In genomic region chr11:69368356-69369214, GRCm38 (mm10) we compare ENCODE assay signal across 8 mouse cellular contexts. TPM values are rescaled to one million over a fixed set of nuclear protein-coding genes. Genes with fewer than 3 reads are reported as not detected.
DNase-seq lines count a peak whose midpoint lies in the region; ATAC-seq lines count a peak whose summit lies in the region.

No protein-coding gene starts in this region.

- peaks cover 22% of the 10 kb centered on the region for H3K36me3 ChIP-seq in embryonic facial prominence, embryonic 14.5 days (ENCODE audit: control insufficient read depth, insufficient read depth, low read length)
- peaks cover 6% of the 10 kb centered on the region; the same call in 1 of the 2 replicates for H3K36me3 ChIP-seq in limb, embryonic 11.5 days (ENCODE audit: control insufficient read depth, insufficient read depth, low read length)
- H3K36me3 ChIP-seq in midbrain, embryonic 15.5 days (replicated peaks): peaks cover 2% of the 10 kb centered on the region

- intact Hi-C loops in heart, postnatal 36 days (cut with DNase I): loop anchor here (2.0 kb wide), 1 partner anchor 42 kb away; the partner anchor contains the start of gene Kcnab3

- H3K27me3 ChIP-seq in embryonic facial prominence, embryonic 14.5 days (replicated peaks; ENCODE audit: control insufficient read depth, insufficient read depth, low read length): no peaks in the 10 kb centered on the region
- no peaks in the 10 kb centered on the region for H3K27me3 ChIP-seq in limb, embryonic 11.5 days (ENCODE audit: control insufficient read depth, insufficient read depth, low read length)
- H3K27me3 ChIP-seq in midbrain, embryonic 15.5 days (replicated peaks): no peaks in the 10 kb centered on the region

- ATAC-seq in embryonic facial prominence, embryonic 14.5 days (ENCODE audit: low read depth): no peak
- 0 out of 2 replicates have a peak, but pooled peaks have one; percentile 10 for ATAC-seq in limb, embryonic 11.5 days (ENCODE audit: insufficient number of reproducible peaks, low FRiP score, low TSS enrichment, low read depth)
- ATAC-seq in midbrain, embryonic 15.5 days (replicated peaks): peak; percentile 10; the same call in 1 of the 2 replicates

- H3K27ac ChIP-seq in embryonic facial prominence, embryonic 14.5 days (replicated peaks; ENCODE audit: low read depth, low read length): peak overlapping the region; percentile 100
- H3K27ac ChIP-seq in limb, embryonic 11.5 days (replicated peaks; ENCODE audit: low read depth, low read length): peak overlapping the region; percentile 99
- H3K27ac ChIP-seq in midbrain, embryonic 15.5 days: peak overlapping the region; percentile 100

- H3K4me3 ChIP-seq in embryonic facial prominence, embryonic 14.5 days (ENCODE audit: low read depth, low read length): peak overlapping the region; percentile 95
- H3K4me3 ChIP-seq in limb, embryonic 11.5 days (ENCODE audit: low read depth, low read length): peak overlapping the region; percentile 87
- H3K4me3 ChIP-seq in midbrain, embryonic 15.5 days: peak overlapping the region; percentile 91

- H3K9me3 ChIP-seq in embryonic facial prominence, embryonic 14.5 days (ENCODE audit: control insufficient read depth, low read length): no peaks in the 10 kb centered on the region
- no peaks in the 10 kb centered on the region for H3K9me3 ChIP-seq in limb, embryonic 11.5 days (ENCODE audit: control insufficient read depth, low read length)
- no peaks in the 10 kb centered on the region for H3K9me3 ChIP-seq in midbrain, embryonic 15.5 days

- peaks cover 38% of the 10 kb centered on the region for H3K4me1 ChIP-seq in embryonic facial prominence, embryonic 14.5 days (ENCODE audit: control insufficient read depth, insufficient read depth, low read length)
- H3K4me1 ChIP-seq in limb, embryonic 11.5 days (ENCODE audit: control insufficient read depth, insufficient read depth, low read length): peaks cover 30% of the 10 kb centered on the region
- H3K4me1 ChIP-seq in midbrain, embryonic 15.5 days: peaks cover 64% of the 10 kb centered on the region

- peak overlapping the region; percentile 100 for H3K9ac ChIP-seq in embryonic facial prominence, embryonic 14.5 days (ENCODE audit: low read depth, low read length)
- peak overlapping the region; percentile 99 for H3K9ac ChIP-seq in limb, embryonic 11.5 days (ENCODE audit: low read length)
- peak overlapping the region; percentile 100 for H3K9ac ChIP-seq in midbrain, embryonic 15.5 days

- peak; percentile 46 for DNase-seq in gastrocnemius, postnatal 10 days
- DNase-seq in gastrocnemius, postnatal 4 days (ENCODE audit: low spot score in 2 of 2): no peak
- peak; percentile 73 for DNase-seq in adrenal gland, adult 2 months
- DNase-seq in embryonic facial prominence, embryonic 14.5 days (ENCODE audit: low spot score): peak; percentile 47
- DNase-seq in heart, postnatal 36 days: peak; percentile 51 to 61
- peak; percentile 73 for DNase-seq in limb, embryonic 11.5 days (ENCODE audit: low spot score)
- peak; percentile 69 for DNase-seq in testis, postnatal 10 days (ENCODE audit: low spot score)

- H3K4me2 ChIP-seq in embryonic facial prominence, embryonic 14.5 days (ENCODE audit: low read depth, low read length): peak overlapping the region; percentile 73
- H3K4me2 ChIP-seq in limb, embryonic 11.5 days (ENCODE audit: low read depth, severe bottlenecking): peak overlapping the region; percentile 94
- H3K4me2 ChIP-seq in midbrain, embryonic 15.5 days: peak overlapping the region; percentile 93

- WGBS in embryonic facial prominence, embryonic 14.5 days: 0% methylated on average over 16 of the region's 106 CpGs
- under 1% methylated on average over 38 of the region's 106 CpGs for WGBS in limb, embryonic 11.5 days
- under 1% methylated on average over 65 of the region's 106 CpGs for WGBS in midbrain, embryonic 15.5 days

RNA-seq across cellular contexts. Expression of gene Chd3, which starts 0.6 kb away (rescaled TPM):
- total RNA-seq in gastrocnemius, postnatal 10 days (2021): 10 to 100 TPM; 39.0 to 59.5 TPM
- total RNA-seq in gastrocnemius, postnatal 4 days (2021): 10 to 100 TPM; 73.0 to 80.8 TPM
- total RNA-seq in adrenal gland, adult 2 months (2021): 10 to 100 TPM; 71.0 to 92.8 TPM
- polyA plus RNA-seq in adrenal gland, adult 2 months (2012; rRNA removed): 83.4 and 107 TPM in 2 replicates
- polyA plus RNA-seq in embryonic facial prominence, embryonic 14.5 days (2014; fragmentation: Nextera tagmentation; extraction: Ambion mirVana): 68.9 and 73.3 TPM in 2 replicates
- 10 to 100 TPM; 21.8 to 22.8 TPM for total RNA-seq in heart, postnatal 36 days (2021)
- 58.6 and 68.0 TPM in 2 replicates for polyA plus RNA-seq in limb, embryonic 11.5 days (2014; fragmentation: Nextera tagmentation; extraction: Ambion mirVana)
- 98.2 and 102 TPM in 2 replicates for polyA plus RNA-seq in midbrain, embryonic 15.5 days (2015; fragmentation: Nextera tagmentation; extraction: Ambion mirVana)

RNA-seq across cellular contexts. Expression of gene Naa38, which starts 26.7 kb away (rescaled TPM):
- 10 to 100 TPM; 83.8 to 94.5 TPM for total RNA-seq in gastrocnemius, postnatal 10 days (2021)
- total RNA-seq in gastrocnemius, postnatal 4 days (2021): 10 to 100 TPM; 63.8 to 76.3 TPM
- 100 to 1,000 TPM; 124 to 157 TPM for total RNA-seq in adrenal gland, adult 2 months (2021)
- polyA plus RNA-seq in adrenal gland, adult 2 months (2012; rRNA removed): 175 and 193 TPM in 2 replicates
- polyA plus RNA-seq in embryonic facial prominence, embryonic 14.5 days (2014; fragmentation: Nextera tagmentation; extraction: Ambion mirVana): 160 and 177 TPM in 2 replicates
- 100 to 1,000 TPM; 101 to 103 TPM for total RNA-seq in heart, postnatal 36 days (2021)
- polyA plus RNA-seq in limb, embryonic 11.5 days (2014; fragmentation: Nextera tagmentation; extraction: Ambion mirVana): 129 and 141 TPM in 2 replicates
- polyA plus RNA-seq in midbrain, embryonic 15.5 days (2015; fragmentation: Nextera tagmentation; extraction: Ambion mirVana): 96.8 and 101 TPM in 2 replicates

RNA-seq across cellular contexts. Expression of gene Cyb5d1, which starts 26.8 kb away (rescaled TPM):
- total RNA-seq in gastrocnemius, postnatal 10 days (2021): 10 to 100 TPM; 18.8 to 22.3 TPM
- total RNA-seq in gastrocnemius, postnatal 4 days (2021): 10 to 100 TPM; 21.1 to 26.4 TPM
- total RNA-seq in adrenal gland, adult 2 months (2021): 10 to 100 TPM; 44.2 to 59.7 TPM
- 10.7 and 11.8 TPM in 2 replicates for polyA plus RNA-seq in adrenal gland, adult 2 months (2012; rRNA removed)
- 23.8 and 24.2 TPM in 2 replicates for polyA plus RNA-seq in embryonic facial prominence, embryonic 14.5 days (2014; fragmentation: Nextera tagmentation; extraction: Ambion mirVana)
- 10 to 100 TPM; 29.6 to 31.8 TPM for total RNA-seq in heart, postnatal 36 days (2021)
- 29.2 and 37.0 TPM in 2 replicates for polyA plus RNA-seq in limb, embryonic 11.5 days (2014; fragmentation: Nextera tagmentation; extraction: Ambion mirVana)
- polyA plus RNA-seq in midbrain, embryonic 15.5 days (2015; fragmentation: Nextera tagmentation; extraction: Ambion mirVana): 32.7 and 33.5 TPM in 2 replicates

RNA-seq across cellular contexts. Expression of gene Rnf227, which starts 28.3 kb away (rescaled TPM):
- total RNA-seq in gastrocnemius, postnatal 10 days (2021): 1 to 10 TPM in 1 of 2 experiments, under 1 TPM in 1; 0.85 to 2.1 TPM
- 1 to 10 TPM; 2.8 to 3.1 TPM for total RNA-seq in gastrocnemius, postnatal 4 days (2021)
- 1 to 10 TPM; 3.3 to 6.8 TPM for total RNA-seq in adrenal gland, adult 2 months (2021)
- 0.88 and 1.1 TPM in 2 replicates for polyA plus RNA-seq in adrenal gland, adult 2 months (2012; rRNA removed)
- 15.6 and 17.1 TPM in 2 replicates for polyA plus RNA-seq in embryonic facial prominence, embryonic 14.5 days (2014; fragmentation: Nextera tagmentation; extraction: Ambion mirVana)
- total RNA-seq in heart, postnatal 36 days (2021): under 1 TPM; 0.27 to 0.89 TPM
- 25.0 and 28.5 TPM in 2 replicates for polyA plus RNA-seq in limb, embryonic 11.5 days (2014; fragmentation: Nextera tagmentation; extraction: Ambion mirVana)
- polyA plus RNA-seq in midbrain, embryonic 15.5 days (2015; fragmentation: Nextera tagmentation; extraction: Ambion mirVana): 278 and 308 TPM in 2 replicates

RNA-seq across cellular contexts. Expression of gene Tmem88, which starts 29.4 kb away (rescaled TPM):
- 10 to 100 TPM; 14.0 to 15.7 TPM for total RNA-seq in gastrocnemius, postnatal 10 days (2021)
- total RNA-seq in gastrocnemius, postnatal 4 days (2021): 10 to 100 TPM; 16.9 to 17.4 TPM
- total RNA-seq in adrenal gland, adult 2 months (2021): 10 to 100 TPM; 10.8 to 16.0 TPM
- polyA plus RNA-seq in adrenal gland, adult 2 months (2012; rRNA removed): 86.3 and 94.7 TPM in 2 replicates
- 19.2 and 21.0 TPM in 2 replicates for polyA plus RNA-seq in embryonic facial prominence, embryonic 14.5 days (2014; fragmentation: Nextera tagmentation; extraction: Ambion mirVana)
- 10 to 100 TPM; 23.3 to 29.6 TPM for total RNA-seq in heart, postnatal 36 days (2021)
- 22.7 and 23.6 TPM in 2 replicates for polyA plus RNA-seq in limb, embryonic 11.5 days (2014; fragmentation: Nextera tagmentation; extraction: Ambion mirVana)
- 6.5 and 7.0 TPM in 2 replicates for polyA plus RNA-seq in midbrain, embryonic 15.5 days (2015; fragmentation: Nextera tagmentation; extraction: Ambion mirVana)

Comparison
In these comparisons a context has a peak if more than half of its experiments do, and no peak if none do; other contexts are left out.
1. DNase-seq: peak in gastrocnemius, postnatal 10 days (single experiment), adrenal gland, adult 2 months (single experiment), embryonic facial prominence, embryonic 14.5 days (single experiment), heart, postnatal 36 days (2 of 2), limb, embryonic 11.5 days (single experiment) and testis, postnatal 10 days (single experiment); none in gastrocnemius, postnatal 4 days (0 of 2).
2. Peak in every context shown above with its lines, with median percentiles within 50 percentile points of each other: H3K27ac ChIP-seq, H3K4me2 ChIP-seq, H3K4me3 ChIP-seq and H3K9ac ChIP-seq.